Mouse (Mus musculus): ENCODE data around the gene Phf14.
A peak's percentile ranks its signal among the peaks of the same experiment; 100 is the strongest.
"Not testable (repeated sequence)": the region's sequence is repeated elsewhere in the genome, so short reads cannot be mapped to it uniquely, and the experiment has no call there.

Gene Phf14

GRCm38 (mm10) chr6:11907269-11908032 is at the start of gene Phf14, which contains the start of gene Ndufa4:
Phf14 (plus strand) TSS chr6:11907809.
Ndufa4 (minus strand) TSS chr6:11907497.
- peak; percentile 91 for DNase-seq (ENCODE audit: extremely low spot score, low spot score)

GRCm38 (mm10) chr6:11875364-11875763 is 32.2 kb upstream of the Phf14 start:
- not testable (repeated sequence) for DNase-seq (ENCODE audit: extremely low spot score, low spot score)

DNA sequence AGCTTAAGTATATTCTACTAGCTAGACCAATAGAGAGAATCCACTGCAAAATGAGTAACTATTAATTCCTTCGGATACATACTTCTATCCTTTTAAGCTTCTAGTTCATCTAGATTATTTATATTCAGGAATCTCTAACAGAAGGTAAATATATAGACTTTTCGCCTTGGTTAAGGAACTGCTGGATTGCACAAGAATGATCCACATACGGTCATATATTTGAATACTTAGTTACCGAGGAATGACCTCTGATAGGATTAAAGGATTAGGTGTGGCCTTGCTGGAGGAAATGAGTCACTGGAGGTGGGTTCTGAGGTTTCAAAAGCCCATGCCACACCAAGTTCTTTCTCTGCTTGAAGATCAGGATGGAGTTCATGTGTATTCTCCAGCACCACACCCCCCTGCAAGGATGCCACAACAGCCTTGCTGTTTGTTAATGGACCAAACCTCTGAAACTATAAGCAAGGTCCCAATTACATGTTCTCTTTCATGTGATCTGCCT is 6.7 kb upstream of the Phf14 start:
- no peak for DNase-seq (ENCODE audit: extremely low spot score, low spot score)

DNA sequence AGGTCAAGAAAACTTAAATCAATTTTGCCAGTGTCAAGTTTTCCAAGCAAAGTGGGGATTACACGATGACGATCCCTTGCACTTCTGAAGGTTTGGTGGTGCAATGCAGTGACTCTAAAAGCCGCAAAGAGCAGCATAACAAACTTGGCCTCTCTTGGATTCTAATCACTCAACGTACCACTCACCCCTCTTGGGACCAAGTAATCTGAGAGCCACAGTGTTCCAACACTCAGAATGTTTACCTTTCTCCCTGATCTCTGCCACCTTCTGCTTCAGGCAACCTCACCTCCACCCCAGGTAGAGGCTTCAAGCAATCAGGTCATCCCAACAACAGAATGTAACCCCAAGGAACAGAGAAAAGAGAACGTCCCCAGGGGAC is 730 bp upstream of the Phf14 start:
- no peak for DNase-seq (ENCODE audit: extremely low spot score, low spot score)

- DNase-seq (ENCODE audit: extremely low spot score, low spot score), result peak; percentile 18
These were observed 561 bp downstream of the Phf14 start for GRCm38 (mm10) chr6:11908170-11908569.

DNA sequence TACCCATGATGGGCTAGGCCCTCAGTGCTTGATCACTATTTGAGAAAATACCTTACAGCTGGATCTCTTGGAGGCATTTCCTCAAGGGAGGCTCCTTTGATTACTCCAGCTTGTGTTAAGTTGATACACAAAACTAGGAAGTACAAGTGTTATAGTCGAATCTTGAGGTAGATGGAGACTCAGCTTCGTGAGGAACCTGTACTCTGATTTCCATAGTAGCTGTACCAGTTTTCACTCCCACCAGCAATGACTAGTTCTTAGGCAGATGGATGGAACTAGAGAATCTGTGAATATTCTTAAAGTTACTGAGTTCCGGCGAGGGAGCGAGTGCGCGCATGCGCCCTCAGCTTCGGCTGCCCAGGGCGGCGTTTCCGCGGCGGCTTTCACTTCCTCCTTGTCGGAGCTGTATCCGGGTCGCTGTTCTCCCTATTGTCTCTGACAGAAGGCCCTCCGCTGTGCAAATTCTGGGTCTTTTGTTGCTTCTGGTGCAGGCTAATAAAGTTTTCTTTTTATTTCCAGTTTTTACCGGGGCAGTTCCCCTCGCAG is 18.0 kb downstream of the Phf14 start:
- DNase-seq (ENCODE audit: extremely low spot score, low spot score), result no peak

DNA sequence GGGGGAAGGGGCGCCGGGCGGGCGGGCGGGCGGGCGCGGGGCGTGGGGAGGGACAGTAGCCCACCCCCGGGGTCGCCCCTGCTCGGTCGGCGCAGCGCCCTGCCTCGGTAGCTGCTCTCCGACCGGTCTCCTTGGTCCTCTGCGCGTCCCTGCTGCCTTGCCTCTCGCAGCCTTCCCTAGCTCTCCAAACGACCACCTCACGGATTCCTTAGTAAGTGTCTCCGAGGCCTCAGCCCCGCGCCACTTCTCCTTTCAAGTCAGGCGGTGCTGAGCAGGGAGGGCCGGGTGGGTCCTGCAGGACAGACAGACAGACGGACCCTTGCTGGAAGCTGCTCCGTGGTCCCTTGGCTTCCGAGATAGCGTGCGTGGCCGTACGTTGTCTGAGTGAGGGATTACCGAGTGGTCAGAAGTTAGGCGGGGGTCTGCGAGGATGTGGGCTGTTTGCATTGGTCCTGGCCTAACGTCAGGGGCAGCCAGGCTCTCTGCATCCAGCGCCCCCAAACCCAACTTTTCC is 18.5 kb downstream of the Phf14 start:
- DNase-seq (ENCODE audit: extremely low spot score, low spot score), result peak; percentile 86

- DNase-seq (ENCODE audit: extremely low spot score, low spot score), result no peak
These were observed 19.9 kb downstream of the Phf14 start for GRCm38 (mm10) chr6:11927485-11927884.

DNA sequence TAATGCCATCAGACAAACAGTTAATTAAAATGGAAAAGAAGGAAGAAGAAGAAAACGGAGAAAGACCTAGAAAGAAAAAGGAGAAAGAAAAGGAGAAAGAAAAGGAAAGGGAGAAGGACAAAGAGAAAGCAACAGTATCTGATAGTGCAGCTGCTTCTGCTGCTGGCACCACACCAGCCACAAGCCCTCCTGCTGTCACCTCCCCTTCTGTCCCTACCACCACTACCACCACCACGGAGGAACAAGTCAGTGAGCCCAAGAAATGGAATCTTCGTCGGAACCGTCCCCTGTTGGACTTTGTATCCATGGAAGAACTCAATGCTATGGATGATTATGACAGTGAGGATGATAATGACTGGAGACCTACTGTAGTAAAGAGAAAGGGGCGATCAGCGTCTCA is 25.8 kb downstream of the Phf14 start:
- DNase-seq (ENCODE audit: extremely low spot score, low spot score), result no peak

DNA sequence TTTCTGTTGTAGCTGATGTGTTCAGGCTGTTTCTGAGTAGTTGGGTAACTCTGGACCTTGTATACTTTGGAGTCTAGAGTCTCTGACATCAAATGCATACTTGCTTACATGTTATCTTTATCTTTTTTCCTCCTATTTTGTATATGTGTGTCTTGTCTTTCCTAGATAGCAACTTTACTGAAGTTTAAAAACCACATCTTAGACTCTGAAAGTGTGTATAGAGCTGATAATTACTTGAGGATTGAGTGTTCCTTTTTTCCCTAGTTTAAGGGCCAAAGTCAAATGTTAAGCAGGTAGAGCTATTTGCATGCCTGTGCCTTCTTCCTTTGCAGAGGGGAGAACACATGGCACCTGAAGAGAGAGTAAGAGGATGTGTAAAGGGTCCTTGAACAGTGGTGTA is 33.3 kb downstream of the Phf14 start:
- DNase-seq (ENCODE audit: extremely low spot score, low spot score), result no peak

DNA sequence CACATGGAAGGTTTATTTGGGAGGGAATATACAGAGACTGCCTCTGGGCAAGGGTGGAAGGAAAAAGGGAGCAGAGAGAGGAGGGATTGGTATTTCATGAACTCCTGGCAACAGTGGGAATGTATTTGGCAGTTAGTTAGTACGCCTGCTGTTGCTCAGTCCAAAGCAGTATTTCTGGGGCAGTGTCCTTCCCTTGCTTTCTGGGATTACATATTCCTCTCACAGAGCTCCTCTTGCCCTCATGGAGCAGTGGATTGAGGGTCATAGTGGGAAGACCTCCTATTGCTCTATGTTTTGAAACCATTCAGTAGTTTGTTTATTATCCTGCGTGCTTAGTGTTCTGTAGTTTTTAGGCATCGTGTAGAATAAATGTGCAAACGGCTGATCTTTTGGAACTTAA is 34.5 kb downstream of the Phf14 start:
- DNase-seq (ENCODE audit: extremely low spot score, low spot score), result no peak

- DNase-seq (ENCODE audit: extremely low spot score, low spot score), result no peak
These were observed 40.5 kb downstream of the Phf14 start for GRCm38 (mm10) chr6:11948100-11948499.

GRCm38 (mm10) chr6:11960172-11960571 is 52.6 kb downstream of the Phf14 start:
- DNase-seq (ENCODE audit: extremely low spot score, low spot score), result no peak

GRCm38 (mm10) chr6:11993782-11994181 is 86.2 kb downstream of the Phf14 start:
- DNase-seq (ENCODE audit: extremely low spot score, low spot score), result no peak

- no peak for DNase-seq (ENCODE audit: extremely low spot score, low spot score)
These were observed 91.0 kb downstream of the Phf14 start for GRCm38 (mm10) chr6:11998576-11998975.

DNA sequence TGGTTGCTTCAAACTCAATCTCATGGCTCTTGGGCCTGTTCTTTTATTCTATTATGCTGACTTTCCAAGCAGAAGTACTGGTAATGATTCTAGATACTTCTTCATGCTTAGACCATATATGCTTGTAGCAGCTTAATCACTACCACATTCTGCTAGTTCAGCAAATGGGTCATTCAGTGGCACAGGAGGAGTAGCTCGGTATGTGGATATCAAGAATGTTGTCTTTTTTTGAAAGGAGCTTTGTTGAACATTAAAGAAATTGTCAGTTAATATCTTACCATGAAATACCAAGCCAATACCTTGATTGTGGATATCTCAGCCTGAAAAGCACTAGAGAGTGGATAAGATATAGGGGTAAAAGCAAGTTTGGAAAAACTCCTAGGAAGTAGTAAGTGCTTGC is 91.9 kb downstream of the Phf14 start:
- no peak for DNase-seq (ENCODE audit: extremely low spot score, low spot score)

DNA sequence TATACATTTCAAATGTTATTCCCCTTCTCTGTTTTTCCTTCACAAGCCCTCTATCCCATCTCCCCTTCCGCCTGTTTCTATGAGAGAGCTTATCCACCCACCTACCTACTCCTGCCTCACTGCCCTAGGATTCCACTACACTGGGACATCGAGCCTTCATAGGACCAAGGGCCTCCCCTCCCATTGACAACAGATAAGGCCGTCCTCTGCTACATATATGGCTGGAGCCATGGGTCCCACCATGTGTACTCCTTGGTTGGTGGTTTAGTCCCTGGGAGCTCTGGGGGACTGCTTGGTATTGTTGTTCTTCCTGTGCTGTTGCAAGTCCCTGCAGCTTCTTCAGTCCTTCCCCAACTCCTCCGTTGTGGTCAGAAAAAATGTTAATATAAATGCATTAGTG is 97.8 kb downstream of the Phf14 start:
- no peak for DNase-seq (ENCODE audit: extremely low spot score, low spot score)

- DNase-seq (ENCODE audit: extremely low spot score, low spot score), result no peak
These were observed 98.4 kb downstream of the Phf14 start for GRCm38 (mm10) chr6:12006001-12006400.

DNA sequence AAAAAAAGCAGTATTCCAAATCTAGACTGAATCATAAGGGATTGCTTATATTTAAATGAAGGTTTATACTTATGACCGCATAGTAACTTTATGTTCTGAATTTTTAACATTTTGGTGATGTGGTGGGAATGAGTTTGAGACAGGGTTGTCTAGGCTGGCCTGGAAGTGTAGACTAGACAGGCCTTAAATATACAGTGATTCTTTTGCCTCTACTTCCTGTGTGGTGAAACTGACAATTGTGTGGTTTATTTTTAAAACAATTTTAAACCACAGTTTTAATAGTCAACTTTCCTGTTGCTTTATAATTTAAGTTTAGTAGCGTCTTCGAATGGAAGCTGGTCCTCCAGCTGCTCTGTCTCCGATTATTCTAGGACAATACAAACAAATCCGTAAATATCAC is 104.5 kb downstream of the Phf14 start:
- no peak for DNase-seq (ENCODE audit: extremely low spot score, low spot score)

DNA sequence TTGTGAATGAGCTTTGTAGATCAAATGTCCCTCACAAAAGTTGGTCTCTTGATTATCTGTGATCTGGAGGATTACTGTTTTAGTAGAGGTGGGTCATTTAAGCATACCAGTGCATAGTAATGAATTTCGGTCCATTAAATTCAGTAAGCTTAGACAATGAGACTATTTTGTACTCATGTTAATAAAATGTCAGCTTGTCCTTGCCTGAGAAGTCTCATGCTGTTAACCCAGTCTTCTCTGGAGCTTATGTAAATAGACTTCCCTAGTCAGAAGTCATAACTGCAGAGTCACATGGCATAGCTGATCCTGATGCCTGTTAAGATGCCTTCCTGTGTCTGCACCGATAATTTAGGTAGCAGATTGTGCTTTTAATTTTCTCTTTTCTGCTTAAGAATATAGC is 106.4 kb downstream of the Phf14 start:
- no peak for DNase-seq (ENCODE audit: extremely low spot score, low spot score)

GRCm38 (mm10) chr6:12014733-12015132 is 107.1 kb downstream of the Phf14 start:
- no peak for DNase-seq (ENCODE audit: extremely low spot score, low spot score)

DNA sequence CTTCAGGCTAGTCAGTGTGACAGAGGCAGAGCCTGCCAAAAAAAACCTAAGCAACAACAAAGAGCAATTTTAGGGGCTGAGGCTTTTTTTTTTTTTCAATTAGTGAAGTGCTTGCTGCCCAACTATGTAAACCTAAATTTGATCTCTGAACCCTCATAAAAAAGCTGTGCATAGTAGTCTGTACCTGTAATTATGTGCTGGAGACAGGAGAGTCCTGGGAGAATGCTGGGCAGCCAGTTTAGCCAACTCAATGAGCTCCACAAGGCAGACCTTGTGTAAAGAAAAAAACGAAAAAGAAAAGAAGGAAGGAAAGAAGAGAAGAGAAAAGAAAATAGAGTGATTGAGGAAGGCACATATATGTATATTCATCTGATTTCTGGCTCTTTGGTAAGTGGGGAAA is 112.1 kb downstream of the Phf14 start:
- no peak for DNase-seq (ENCODE audit: extremely low spot score, low spot score)

GRCm38 (mm10) chr6:12020156-12020555 is 112.5 kb downstream of the Phf14 start:
- no peak for DNase-seq (ENCODE audit: extremely low spot score, low spot score)
